Mouse (Mus musculus): ENCODE data around the gene Hgfac.

DNA sequence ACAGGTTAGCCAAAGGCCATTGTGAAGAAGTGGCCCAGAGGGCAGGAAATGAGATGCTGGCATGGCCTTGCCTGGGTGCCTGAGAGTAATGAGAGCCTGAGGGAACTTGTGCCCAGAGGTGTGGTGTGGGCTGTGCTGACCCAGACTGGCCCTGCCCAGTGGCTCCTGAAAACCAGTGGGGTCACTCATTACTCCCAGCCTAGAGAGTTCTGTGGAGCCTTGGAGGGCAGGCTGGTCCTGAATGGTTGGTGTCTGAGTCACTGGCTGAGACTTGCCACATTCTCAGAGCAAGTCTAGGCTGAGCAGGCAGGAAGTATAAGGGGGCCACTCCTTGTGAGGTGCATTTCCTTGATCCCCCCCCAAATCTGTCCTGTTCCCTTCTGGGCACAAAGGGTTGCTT, 3.9 kb upstream of the Hgfac start:
- TF ChIP-seq CTCF (IDR thresholded peaks at IDR 0.05; ENCODE audit: extremely low read depth, insufficient read length, insufficient replicate concordance, low read depth, low read length) (no peak), POLR2A (IDR thresholded peaks at IDR 0.05; ENCODE audit: low read depth, low read length) (no peak)
